Comparison of ENCODE assay signal across 8 mouse cellular contexts in genomic region chr9:63757462-63757772, GRCm38 (mm10). TPM values are rescaled to one million over a fixed set of nuclear protein-coding genes. Genes with fewer than 3 reads are reported as not detected.
A peak's percentile ranks its signal among the peaks of the same experiment; 100 is the strongest.
DNase-seq lines count a peak whose midpoint lies in the region; ATAC-seq and TF ChIP-seq lines count a peak whose summit lies in the region.

No protein-coding gene starts in this region.

- no peak for DNase-seq in gastrocnemius, adult 2 months
- DNase-seq in gastrocnemius, postnatal 4 days (ENCODE audit: low spot score in 2 of 2) = no peak
- DNase-seq in 3T3-L1 (ENCODE audit: low read depth, low spot score) = peak; percentile 46
- no peak for DNase-seq in right cerebral cortex, postnatal 14 days
- DNase-seq in left cerebral cortex, postnatal 10 days (ENCODE audit: extremely low spot score in 1 of 2, low spot score in 2 of 2) = no peak
- no peak for DNase-seq in embryo, embryonic 9.5 days (ENCODE audit: extremely low spot score)

- ATAC-seq in liver, embryonic 12.5 days = no peak

- WGBS in liver, embryonic 12.5 days (ENCODE audit: insufficient replicate concordance) = 0% methylated on average over 26 of the region's 26 CpGs

- TF ChIP-seq CTCF in gastrocnemius, adult 2 months (IDR thresholded peaks at IDR 0.05) = no peak
- TF ChIP-seq CTCF in embryonic fibroblast, embryonic 13.5 days (IDR thresholded peaks at IDR 0.05; ENCODE audit: borderline replicate concordance, insufficient read depth, low read length) = no peak

- 0 out of 2 replicates have a peak, but pooled peaks cover 8% of the 10 kb centered on the region for H3K4me1 ChIP-seq in embryonic fibroblast, embryonic 13.5 days (ENCODE audit: control insufficient read depth, insufficient read depth, low read length)
- H3K4me1 ChIP-seq in liver, embryonic 12.5 days = peaks cover 71% of the 10 kb centered on the region

- peak overlapping the region; percentile 84 for H3K9ac ChIP-seq in liver, embryonic 12.5 days

- peak overlapping the region; percentile 95 for H3K4me3 ChIP-seq in gastrocnemius, adult 2 months
- peak overlapping the region; percentile 86 for H3K4me3 ChIP-seq in embryonic fibroblast, embryonic 13.5 days (ENCODE audit: insufficient read depth, low read length)
- H3K4me3 ChIP-seq in liver, embryonic 12.5 days = peak overlapping the region; percentile 79

- H3K27me3 ChIP-seq in liver, embryonic 12.5 days (replicated peaks) = no peaks in the 10 kb centered on the region

- H3K27ac ChIP-seq in gastrocnemius, adult 2 months = peak overlapping the region; percentile 97
- H3K27ac ChIP-seq in embryonic fibroblast, embryonic 13.5 days (ENCODE audit: insufficient read depth, low read length) = peak overlapping the region; percentile 86
- H3K27ac ChIP-seq in liver, embryonic 12.5 days = peak overlapping the region; percentile 95

- peak overlapping the region; percentile 98 for H3K4me2 ChIP-seq in liver, embryonic 12.5 days

- TF ChIP-seq POLR2A in embryonic fibroblast, embryonic 13.5 days (IDR thresholded peaks at IDR 0.05; ENCODE audit: low read depth, low read length) = no peak

- peaks cover 5% of the 10 kb centered on the region for H3K9me3 ChIP-seq in liver, embryonic 12.5 days (replicated peaks)

- H3K36me3 ChIP-seq in liver, embryonic 12.5 days = no peaks in the 10 kb centered on the region

- intact Hi-C loops in gastrocnemius, adult 2 months (cut with DNase I) = loop anchor here (2.0 to 5.0 kb wide), 2 partner anchors 93 to 155 kb away; partner anchors contain the start of genes Aagab and Iqch
- intact Hi-C loops in left cerebral cortex, postnatal 10 days (cut with DNase I) = loop anchor here (5.0 to 10.0 kb wide), 2 partner anchors 80 to 623 kb away; no protein-coding TSS in a partner anchor

RNA-seq across cellular contexts. Expression of gene Smad3, which starts 0.4 kb away (rescaled TPM):
- total RNA-seq in gastrocnemius, adult 2 months (2021) = 10 to 100 TPM; 61.7 to 75.3 TPM
- total RNA-seq in gastrocnemius, postnatal 4 days (2021) = 10 to 100 TPM; 42.9 to 44.6 TPM
- polyA plus RNA-seq in embryonic fibroblast, embryonic 13.5 days (2011; ENCODE audit: insufficient read length, low read depth, missing spikeins) = 49.5 and 52.4 TPM in 2 replicates
- polyA plus RNA-seq in liver, embryonic 12.5 days (2016; fragmentation: Nextera tagmentation; extraction: Ambion mirVana) = 5.8 and 7.2 TPM in 2 replicates
- total RNA-seq in left cerebral cortex, postnatal 10 days (2021) = 10 to 100 TPM; 15.4 to 15.6 TPM
